Mouse (Mus musculus): ENCODE measurements around the gene Mmp2.

- TF ChIP-seq CTCF (IDR thresholded peaks at IDR 0.05; ENCODE audit: borderline replicate concordance, insufficient read depth, low read length) (no peak), POLR2A (IDR thresholded peaks at IDR 0.05; ENCODE audit: low read depth, low read length) (no peak)
These were observed 45.1 kb downstream of the Mmp2 start for GRCm38 (mm10) chr8:92872063-92872759.
